Comparison of ENCODE assay signal across 8 mouse cellular contexts in the genomic region with DNA sequence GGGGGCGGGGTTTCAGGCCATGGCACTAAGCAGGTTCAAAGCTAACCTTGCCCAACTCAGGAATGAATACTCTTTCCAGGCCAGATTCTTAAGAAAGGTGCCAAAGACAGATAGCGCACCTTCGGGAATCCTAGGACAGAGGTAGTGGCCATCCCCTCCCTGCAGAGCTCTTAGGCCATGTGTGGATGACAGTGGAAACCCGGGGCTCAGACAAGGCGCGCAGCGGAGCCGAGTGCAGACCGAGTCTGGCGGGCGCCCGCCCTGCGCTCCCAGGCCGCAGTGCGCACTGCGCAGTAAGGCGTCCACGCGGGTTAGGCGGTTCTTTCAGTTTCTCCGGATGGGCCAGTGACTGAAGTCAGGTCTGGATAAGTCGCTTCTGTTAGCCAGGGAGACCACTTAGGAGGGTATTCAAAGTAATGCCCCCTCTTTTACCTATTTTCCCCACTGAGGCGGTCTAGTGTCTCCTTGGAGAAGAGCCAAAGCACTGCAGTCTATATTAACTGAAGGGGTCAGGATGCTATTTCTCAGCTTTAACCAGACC. TPM values are rescaled to one million over a fixed set of nuclear protein-coding genes. Genes with fewer than 3 reads are reported as not detected.
A peak's percentile ranks its signal among the peaks of the same experiment; 100 is the strongest.
DNase-seq lines count a peak whose midpoint lies in the region; ATAC-seq and TF ChIP-seq lines count a peak whose summit lies in the region.

No protein-coding gene starts in this region.

- peak overlapping the region; percentile 73 for H3K4me2 ChIP-seq in heart, embryonic 11.5 days
- peak overlapping the region; percentile 85 for H3K4me2 ChIP-seq in midbrain, embryonic 14.5 days (ENCODE audit: low read length)

- ATAC-seq in heart, embryonic 11.5 days (replicated peaks; ENCODE audit: insufficient number of reproducible peaks, low FRiP score, low TSS enrichment) = 0 out of 2 replicates have a peak, but pooled peaks have one; percentile 56
- ATAC-seq in midbrain, embryonic 14.5 days (ENCODE audit: low FRiP score, low TSS enrichment) = peak; percentile 9

- H3K4me1 ChIP-seq in heart, embryonic 11.5 days (ENCODE audit: control insufficient read depth, insufficient read depth, low read length) = 0 out of 2 replicates have a peak, but pooled peaks cover 2% of the 10 kb centered on the region
- no peaks in the 10 kb centered on the region for H3K4me1 ChIP-seq in heart, adult 2 months (ENCODE audit: control insufficient read depth, insufficient read depth, low read length)
- peaks cover 27% of the 10 kb centered on the region for H3K4me1 ChIP-seq in hindbrain, embryonic 10.5 days (replicated peaks)
- peaks cover 13% of the 10 kb centered on the region; the same call in 1 of the 2 replicates for H3K4me1 ChIP-seq in midbrain, embryonic 14.5 days (ENCODE audit: control insufficient read depth, insufficient read depth, low read length)

- H3K27me3 ChIP-seq in heart, embryonic 11.5 days (ENCODE audit: control insufficient read depth, insufficient read depth, low read length) = peaks cover 8% of the 10 kb centered on the region
- H3K27me3 ChIP-seq in heart, adult 2 months (ENCODE audit: control insufficient read depth, insufficient read depth, low read length) = peaks cover 2% of the 10 kb centered on the region; the same call in 1 of the 2 replicates
- H3K27me3 ChIP-seq in hindbrain, embryonic 10.5 days (ENCODE audit: insufficient read depth, poor library complexity, severe bottlenecking) = peaks cover 44% of the 10 kb centered on the region
- peaks cover 6% of the 10 kb centered on the region; the same call in 1 of the 2 replicates for H3K27me3 ChIP-seq in midbrain, embryonic 14.5 days (ENCODE audit: control insufficient read depth, insufficient read depth, low read length)

- no peaks in the 10 kb centered on the region for H3K9me3 ChIP-seq in heart, embryonic 11.5 days (replicated peaks; ENCODE audit: control insufficient read depth, low read length)
- H3K9me3 ChIP-seq in hindbrain, embryonic 10.5 days = no peaks in the 10 kb centered on the region
- H3K9me3 ChIP-seq in midbrain, embryonic 14.5 days (ENCODE audit: control insufficient read depth, low read length) = no peaks in the 10 kb centered on the region

- no peak overlapping the region for H3K27ac ChIP-seq in heart, embryonic 11.5 days (ENCODE audit: low read depth, low read length)
- H3K27ac ChIP-seq in heart, adult 2 months = no peak overlapping the region
- H3K27ac ChIP-seq in hindbrain, embryonic 10.5 days = no peak overlapping the region
- no peak overlapping the region for H3K27ac ChIP-seq in midbrain, embryonic 14.5 days (replicated peaks; ENCODE audit: low read depth, low read length)

- TF ChIP-seq CTCF in heart, adult 2 months (IDR thresholded peaks at IDR 0.05) = no peak

- H3K79me2 ChIP-seq in heart, adult 2 months (replicated peaks; ENCODE audit: control insufficient read depth, insufficient read depth, low read length) = no peaks in the 10 kb centered on the region

- 15% methylated on average over 23 of the region's 23 CpGs for WGBS in heart, embryonic 11.5 days (ENCODE audit: insufficient replicate concordance)
- WGBS in heart, adult 2 months = 24% methylated on average over 23 of the region's 23 CpGs
- 21% methylated on average over 23 of the region's 23 CpGs for WGBS in hindbrain, embryonic 10.5 days
- WGBS in midbrain, embryonic 14.5 days = 26% methylated on average over 23 of the region's 23 CpGs

- no peak for DNase-seq in heart, adult 2 months
- peak; percentile 13 for DNase-seq in right cerebral cortex, postnatal 25 days
- no peak for DNase-seq in right cerebral cortex, postnatal 36 days (ENCODE audit: low spot score in 2 of 2)
- no peak for DNase-seq in hindbrain, embryonic 10.5 days (ENCODE audit: low spot score)
- peak; percentile 27 for DNase-seq in midbrain, embryonic 14.5 days
- DNase-seq in spleen, adult 18-20 months = no peak
- DNase-seq in frontal cortex, postnatal 36 days (ENCODE audit: low spot score in 2 of 2) = no peak

- peak overlapping the region; percentile 25 for H3K4me3 ChIP-seq in heart, embryonic 11.5 days (ENCODE audit: low read depth, low read length)
- H3K4me3 ChIP-seq in heart, adult 2 months = no peak overlapping the region
- H3K4me3 ChIP-seq in hindbrain, embryonic 10.5 days = peak overlapping the region; percentile 54
- peak overlapping the region; percentile 14 for H3K4me3 ChIP-seq in midbrain, embryonic 14.5 days (replicated peaks; ENCODE audit: low read depth, low read length)

- no peaks in the 10 kb centered on the region for H3K36me3 ChIP-seq in heart, embryonic 11.5 days (ENCODE audit: control insufficient read depth, insufficient read depth, low read length)
- no peaks in the 10 kb centered on the region for H3K36me3 ChIP-seq in heart, adult 2 months (ENCODE audit: control insufficient read depth, insufficient read depth, low read length)
- H3K36me3 ChIP-seq in hindbrain, embryonic 10.5 days = no peaks in the 10 kb centered on the region
- H3K36me3 ChIP-seq in midbrain, embryonic 14.5 days (ENCODE audit: control insufficient read depth, insufficient read depth, low read length) = no peaks in the 10 kb centered on the region

- intact Hi-C loops in heart, adult 2 months (cut with DNase I) = no loop called here

- TF ChIP-seq POLR2A in heart, adult 2 months (IDR thresholded peaks at IDR 0.05; ENCODE audit: insufficient read depth, low read depth, low read length) = no peak

- H3K9ac ChIP-seq in heart, embryonic 11.5 days (ENCODE audit: low read depth, low read length) = no peak overlapping the region
- no peak overlapping the region for H3K9ac ChIP-seq in heart, adult 2 months (ENCODE audit: low read depth, low read length)
- H3K9ac ChIP-seq in midbrain, embryonic 14.5 days (replicated peaks; ENCODE audit: low read length) = no peak overlapping the region

- no peak for TF ChIP-seq EP300 in heart, adult 2 months (IDR thresholded peaks at IDR 0.05; ENCODE audit: insufficient read depth, low read depth, low read length)

RNA-seq across cellular contexts. Expression of a gene that starts 1.6 kb away (rescaled TPM):
- 31.2 and 36.1 TPM in 2 replicates for polyA plus RNA-seq in heart, embryonic 11.5 days (2014; fragmentation: Nextera tagmentation; extraction: Ambion mirVana)
- total RNA-seq in heart, adult 2 months (2021) = under 1 TPM; 0.57 TPM
- 0.23 and 0.41 TPM in 2 replicates for polyA plus RNA-seq in heart, adult 2 months (2012; rRNA removed)
- 0.51 and 1.3 TPM in 2 replicates for polyA plus RNA-seq in hindbrain, embryonic 10.5 days (2016; fragmentation: Nextera tagmentation; extraction: Ambion mirVana)
- 55.8 and 61.9 TPM in 2 replicates for polyA plus RNA-seq in midbrain, embryonic 14.5 days (2014; fragmentation: Nextera tagmentation; extraction: Ambion mirVana)

RNA-seq across cellular contexts. Expression of a gene that starts 17.9 kb away (rescaled TPM):
- polyA plus RNA-seq in heart, embryonic 11.5 days (2014; fragmentation: Nextera tagmentation; extraction: Ambion mirVana) = 0.33 and 0.44 TPM in 2 replicates
- not detected for total RNA-seq in heart, adult 2 months (2021)
- not detected in 2 replicates for polyA plus RNA-seq in heart, adult 2 months (2012; rRNA removed)
- polyA plus RNA-seq in hindbrain, embryonic 10.5 days (2016; fragmentation: Nextera tagmentation; extraction: Ambion mirVana) = 0.22 and 0.36 TPM in 2 replicates
- polyA plus RNA-seq in midbrain, embryonic 14.5 days (2014; fragmentation: Nextera tagmentation; extraction: Ambion mirVana) = 0.15 and 0.18 TPM in 2 replicates

Comparison
In these comparisons a context has a peak if more than half of its experiments do, and no peak if none do; other contexts are left out.
1. DNase-seq: peak in right cerebral cortex, postnatal 25 days (single experiment) and midbrain, embryonic 14.5 days (single experiment); none in heart, adult 2 months (0 of 2), right cerebral cortex, postnatal 36 days (0 of 2), hindbrain, embryonic 10.5 days (single experiment), spleen, adult 18-20 months (0 of 2) and frontal cortex, postnatal 36 days (0 of 2).
2. RNA of a gene that starts 1.6 kb away (polyA plus RNA-seq): 55.8 to 61.9 TPM in midbrain, embryonic 14.5 days and 31.2 to 36.1 TPM in heart, embryonic 11.5 days; 0.51 to 1.3 TPM in hindbrain, embryonic 10.5 days and 0.23 to 0.41 TPM in heart, adult 2 months; every median in the first group is over 10 times any median in the second.